Mouse (Mus musculus) neural tube, embryonic 10.5 days (tissue): ENCODE results near the gene Jph3.
A peak's percentile ranks its signal among the peaks of the same experiment; 100 is the strongest.

Source experiments
- DNase-seq: peaks from one replicate; pipeline ENCODE4 v3.0.0-alpha.2; 2017; ENCODE audit warnings: low spot score; ENCODE audit errors: extremely low spot score

Jph3 gene

GRCm38 (mm10) chr8:121782493-121782892, 53.1 kb downstream of the Jph3 start:
- DNase-seq = no peak

- DNase-seq = no peak
Measured at GRCm38 (mm10) chr8:121786542-121786941, 57.1 kb downstream of the Jph3 start.

- no peak for DNase-seq
Measured at GRCm38 (mm10) chr8:121788786-121789185, 59.4 kb downstream of the Jph3 start.

DNA sequence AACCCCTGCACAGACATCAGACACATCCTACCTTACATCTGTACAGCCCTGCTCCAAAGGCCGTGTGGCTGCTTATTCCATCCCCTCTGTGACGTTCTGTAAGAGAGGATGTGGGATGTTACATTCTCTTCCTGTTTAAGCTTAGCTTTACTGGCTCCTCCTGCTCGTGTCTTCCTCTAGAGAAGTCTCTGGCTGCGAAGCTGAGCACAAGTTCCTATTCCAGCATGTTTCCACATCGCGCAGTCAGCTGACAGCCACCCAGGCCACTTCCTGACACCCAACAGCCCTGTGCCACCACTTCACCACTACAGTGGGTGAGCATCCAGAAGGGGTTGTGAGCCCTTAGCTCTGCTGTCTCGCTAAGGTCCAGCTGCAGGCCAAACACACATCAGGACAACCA, 62.7 kb downstream of the Jph3 start:
- DNase-seq = no peak

DNA sequence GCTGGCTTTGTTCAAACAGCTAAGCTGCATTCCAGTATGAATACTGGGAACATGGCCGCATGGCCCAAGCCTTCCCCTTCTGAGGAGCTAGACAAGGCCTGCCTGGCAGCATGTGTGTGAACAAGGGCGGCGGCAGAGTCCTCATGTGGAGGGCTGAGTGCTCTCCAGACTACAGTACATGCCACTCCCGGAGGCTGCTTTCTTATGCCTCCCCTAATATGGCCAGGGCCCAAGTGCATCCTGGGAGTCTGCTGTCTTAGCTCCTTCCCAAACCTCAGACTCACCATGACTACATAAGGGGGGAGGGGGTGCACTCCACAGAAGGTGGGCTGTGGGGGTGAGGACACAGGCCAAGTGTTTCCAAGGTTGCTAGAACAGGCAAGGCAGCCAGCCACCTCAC, 63.2 kb downstream of the Jph3 start:
- DNase-seq = no peak

DNA sequence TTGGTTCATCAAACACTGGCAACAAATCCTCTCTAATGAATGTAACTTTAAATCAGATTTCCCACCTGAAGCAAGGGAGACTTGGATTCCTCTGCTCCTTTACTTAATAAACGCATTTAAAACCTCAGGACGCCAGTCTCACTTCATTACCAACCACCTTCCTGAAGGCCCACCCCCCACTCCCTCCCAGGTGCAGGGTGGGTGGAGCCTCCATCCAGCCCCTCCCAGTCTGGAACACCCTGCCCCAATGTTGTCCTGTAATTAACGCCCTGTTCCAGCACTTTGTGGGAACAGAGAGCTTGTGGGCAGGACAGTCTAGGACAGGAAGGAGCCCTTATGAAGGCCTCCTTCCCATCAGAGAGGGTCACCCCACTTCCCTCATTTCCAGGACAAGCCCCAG, 64.7 kb downstream of the Jph3 start:
- DNase-seq = no peak

DNA sequence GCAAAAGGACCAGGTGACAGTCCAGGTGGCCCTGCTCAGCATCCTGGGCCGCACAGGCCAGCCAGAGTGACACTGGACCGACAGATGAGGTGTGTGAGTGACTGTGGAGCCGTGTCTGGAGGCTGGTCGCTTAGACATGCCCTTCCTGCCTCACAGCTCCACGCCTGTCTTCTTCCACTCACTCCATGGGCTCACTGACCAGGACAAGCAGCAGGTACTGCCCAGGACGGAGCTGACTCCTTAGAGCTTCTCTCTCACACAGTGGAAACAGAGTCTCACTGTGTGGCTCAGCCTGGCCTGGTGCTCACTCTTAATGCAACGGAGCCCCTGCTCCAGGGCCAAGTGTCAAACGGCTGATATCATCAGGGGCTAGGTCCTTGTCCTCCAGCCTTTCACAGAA, 66.0 kb downstream of the Jph3 start:
- no peak for DNase-seq

DNA sequence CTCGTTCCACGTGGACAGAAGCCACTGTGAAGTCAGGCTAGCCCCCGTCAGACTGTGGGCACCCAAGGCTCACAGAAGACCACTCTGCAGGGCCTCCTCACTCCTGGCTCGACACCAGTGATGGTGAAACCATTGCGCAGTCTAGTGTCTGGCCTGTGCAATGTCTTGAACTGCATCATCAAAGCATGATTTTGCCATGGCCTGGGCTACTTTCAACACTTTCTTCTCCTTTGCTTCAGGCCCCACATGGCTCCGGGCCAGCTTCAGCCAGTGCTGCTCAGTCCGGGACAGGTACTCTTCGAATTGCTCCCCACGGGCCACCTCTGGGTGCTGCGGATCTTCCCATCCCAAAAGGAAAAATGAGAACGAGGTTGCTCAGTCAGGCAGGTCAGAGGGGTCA, 67.0 kb downstream of the Jph3 start:
- DNase-seq = no peak

DNA sequence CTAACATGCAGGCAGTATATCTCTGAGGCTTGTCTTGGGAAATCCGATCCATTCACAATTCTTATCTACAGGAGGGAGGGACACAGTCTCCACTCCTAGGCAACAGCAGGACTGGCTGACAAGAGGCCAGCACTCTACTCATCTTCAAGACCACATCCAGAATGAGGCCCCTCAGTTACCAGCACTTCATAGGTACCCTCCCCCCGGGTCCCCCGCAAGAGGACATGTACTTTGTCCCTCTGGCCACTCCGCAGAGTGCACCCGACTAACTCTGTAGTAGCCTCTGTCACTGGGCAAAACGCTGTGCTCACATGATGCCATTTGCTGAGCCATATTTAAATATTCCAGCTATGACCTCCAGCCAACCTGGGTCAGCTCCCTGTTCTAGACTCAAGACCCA, 69.0 kb downstream of the Jph3 start:
- DNase-seq = no peak

DNA sequence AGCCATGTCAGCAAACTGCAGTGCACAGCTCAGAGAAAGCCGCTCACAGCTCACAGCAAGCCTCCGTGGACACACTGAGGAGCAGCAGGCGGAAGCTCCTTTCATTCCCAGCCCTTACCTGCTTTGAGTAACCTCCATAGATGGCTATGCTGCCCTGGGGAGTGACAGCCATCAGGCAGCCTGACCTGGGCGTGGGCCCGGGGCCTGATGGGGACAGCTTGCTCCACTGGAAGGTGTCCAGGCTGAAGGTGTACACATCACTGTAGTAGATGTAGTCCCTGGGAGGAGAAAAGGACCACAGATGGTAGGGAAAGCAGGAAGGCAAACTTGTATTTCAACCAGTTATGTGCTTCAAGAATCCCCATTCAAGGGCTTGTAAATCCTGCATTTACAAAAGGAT, 75.4 kb downstream of the Jph3 start:
- no peak for DNase-seq

- no peak for DNase-seq
Measured at GRCm38 (mm10) chr8:121806126-121806525, 76.7 kb downstream of the Jph3 start.

DNA sequence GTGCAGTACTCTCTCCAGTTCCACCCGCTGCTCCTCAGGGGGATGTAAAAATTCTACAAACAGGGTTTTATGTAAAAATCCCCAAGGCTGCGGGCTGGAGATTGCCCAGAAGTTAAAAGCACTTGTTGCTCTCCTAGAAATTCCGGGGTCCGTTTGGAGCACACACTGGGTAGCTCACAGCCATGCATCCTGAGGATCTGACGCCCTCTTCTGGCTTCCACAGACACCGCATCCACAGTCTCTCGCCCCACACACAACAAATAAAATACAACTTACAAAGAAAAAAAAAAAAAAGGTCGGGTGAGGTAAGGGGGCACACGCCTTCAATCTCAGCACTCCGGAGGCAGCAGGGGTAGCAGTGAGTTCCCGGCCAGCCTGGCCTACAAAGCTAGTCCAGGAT, 78.6 kb downstream of the Jph3 start:
- no peak for DNase-seq

- no peak for DNase-seq
Measured at GRCm38 (mm10) chr8:121809524-121810155, 80.2 kb downstream of the Jph3 start.

GRCm38 (mm10) chr8:121811502-121811901, 82.1 kb downstream of the Jph3 start:
- DNase-seq = no peak

DNA sequence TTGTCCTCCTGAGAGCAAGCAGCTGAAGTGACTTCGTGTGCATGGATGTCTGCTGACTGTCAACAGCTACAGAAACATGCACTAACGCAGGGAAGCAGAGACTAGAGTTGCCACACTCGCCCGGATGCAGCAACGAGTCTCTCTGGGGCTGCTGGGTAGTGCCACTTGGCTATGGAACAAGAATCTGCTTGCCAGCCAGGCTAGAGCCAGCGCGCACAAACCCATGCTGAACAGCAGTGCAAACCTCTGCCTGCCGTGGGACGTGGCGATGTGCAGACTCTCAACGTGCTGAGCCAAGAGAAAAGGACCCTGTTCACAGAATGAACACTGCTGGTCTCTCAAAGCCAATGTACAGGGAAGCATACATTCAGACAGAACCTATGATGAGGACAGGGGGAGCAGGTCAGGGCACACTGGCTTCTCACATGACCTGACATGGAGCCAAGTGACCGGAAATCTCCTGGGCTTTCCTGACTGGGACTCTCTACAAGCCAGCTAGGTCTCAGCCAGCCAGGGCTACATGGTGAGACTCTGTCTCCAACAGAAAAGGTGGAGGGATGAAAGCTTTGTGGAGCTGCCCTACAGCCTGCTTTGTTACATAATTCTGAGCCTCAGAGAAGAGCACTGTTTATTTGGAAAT, 82.6 kb downstream of the Jph3 start:
- DNase-seq = no peak

DNA sequence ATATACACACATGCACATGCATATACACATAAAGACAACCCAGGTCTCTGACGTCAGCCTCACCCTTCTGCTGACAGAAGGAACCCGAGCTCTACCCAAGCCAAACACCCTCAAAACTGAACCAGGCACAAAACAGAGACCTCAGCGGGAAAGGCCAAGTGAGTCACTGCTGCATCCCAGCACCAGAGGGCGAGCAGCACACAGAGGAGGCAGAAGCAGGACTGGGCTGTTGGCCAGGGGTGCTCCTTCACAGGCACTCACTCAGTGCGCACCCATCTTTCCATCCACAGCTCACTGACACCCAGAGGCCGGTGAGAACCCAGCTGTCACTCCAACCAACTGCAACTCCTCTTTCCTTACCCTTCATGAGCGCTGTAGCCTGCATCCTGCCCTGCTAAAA, 88.8 kb downstream of the Jph3 start:
- DNase-seq = no peak

GRCm38 (mm10) chr8:121820840-121821239, 91.4 kb downstream of the Jph3 start:
- DNase-seq = no peak

GRCm38 (mm10) chr8:121821320-121821719, 91.9 kb downstream of the Jph3 start:
- no peak for DNase-seq

DNA sequence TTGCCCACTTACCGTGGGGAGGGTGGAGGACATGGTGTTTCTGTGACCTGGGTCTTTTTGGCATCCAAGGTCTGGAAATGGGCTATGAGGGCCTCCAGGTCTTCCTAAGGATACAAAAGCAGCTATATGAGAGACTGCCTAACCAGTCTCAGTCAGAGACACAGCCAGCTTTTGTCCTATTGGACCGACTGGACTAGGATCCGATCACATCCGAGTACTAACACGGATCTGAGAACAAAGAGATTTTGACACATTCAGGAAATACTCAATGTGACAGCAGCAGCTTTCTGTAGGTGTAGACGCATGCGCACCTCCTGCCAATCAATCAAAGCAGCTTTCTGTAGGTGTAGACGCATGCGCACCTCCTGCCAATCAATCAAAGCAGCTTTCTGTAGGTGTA, 92.3 kb downstream of the Jph3 start:
- DNase-seq = no peak

DNA sequence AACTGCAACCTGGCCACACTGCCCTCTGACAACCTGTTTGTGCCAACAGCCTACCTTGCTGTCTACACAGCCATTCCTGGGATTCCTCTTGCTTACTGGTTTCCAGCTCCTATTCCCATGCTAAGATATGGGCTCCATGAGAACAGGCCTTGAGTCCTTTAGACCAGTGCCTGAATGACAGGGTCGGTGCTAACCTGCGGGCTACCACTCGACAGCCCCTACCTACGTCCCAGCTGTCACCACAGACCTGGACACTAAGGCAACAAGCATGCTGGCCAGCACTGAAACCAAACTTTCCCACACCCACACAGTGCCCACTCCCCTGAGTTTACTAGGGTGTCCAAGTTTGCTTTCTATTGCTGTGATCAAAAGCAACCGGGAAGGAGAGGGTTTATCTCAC, 98.3 kb downstream of the Jph3 start:
- DNase-seq = no peak

DNA sequence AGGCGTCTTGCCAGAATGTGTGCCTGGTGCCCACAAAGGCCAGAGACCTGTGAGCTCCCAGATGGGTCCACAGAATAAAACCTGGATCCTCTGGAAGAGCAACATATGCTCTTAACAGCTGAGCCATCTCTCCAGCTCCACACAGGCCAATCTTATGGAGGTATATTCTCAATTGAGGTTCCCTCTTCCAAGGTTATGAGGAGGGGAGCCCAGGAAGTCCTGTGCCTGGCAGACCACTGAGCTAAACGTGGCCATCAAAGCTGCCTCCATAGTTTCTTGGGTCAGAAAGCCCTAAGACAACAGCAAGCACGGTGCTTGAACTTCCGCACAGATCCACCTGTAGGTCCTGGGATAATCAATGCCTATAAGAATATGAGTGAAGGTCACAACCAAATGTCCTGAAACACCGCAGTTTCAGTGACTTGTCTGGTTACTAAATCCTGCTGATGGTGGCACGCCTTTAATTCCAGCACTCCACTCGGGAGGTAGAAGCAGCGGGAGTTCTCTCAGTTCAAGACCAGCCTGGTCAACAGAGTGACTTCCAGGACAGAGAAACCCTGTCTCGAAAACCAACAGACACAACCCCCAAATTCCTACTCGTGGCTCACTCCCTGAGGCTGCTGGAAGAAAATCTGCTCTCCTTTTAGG, 99.1 kb downstream of the Jph3 start:
- DNase-seq = no peak

- DNase-seq = peak; percentile 93
Measured at GRCm38 (mm10) chr8:121829048-121829776, 99.8 kb downstream of the Jph3 start, which contains the start of gene Klhdc4. Gene Klhdc4 (minus strand): TSS chr8:121829569.
